Mouse (Mus musculus) midbrain, embryonic 16.5 days (tissue): Measurements from ENCODE around the gene Nudt19. TPM values are rescaled to one million over a fixed set of nuclear protein-coding genes. Genes with fewer than 3 reads are reported as not detected.

Experiments
- ATAC-seq: fragments of 200-750 bp; cut with Nextera tagmentation; 2 replicates; pipeline ENCODE4 v1.8.0; 2017; ENCODE audit warnings: moderate TSS enrichment
- H3K27ac ChIP-seq: fragments of 300-500 bp; sonication (generic); 2 replicates; pipeline ENCODE4 v1.5.1; 2014; ENCODE audit warnings: mild to moderate bottlenecking, low read length, mixed read lengths
- H3K27me3 ChIP-seq: fragments of 300-500 bp; sonication (generic); 2 replicates; pipeline ENCODE4 v1.6.1; 2014; ENCODE audit warnings: low read depth, low read length, mixed read lengths; ENCODE audit not compliant: control insufficient read depth, insufficient read depth
- H3K36me3 ChIP-seq: fragments of 300-500 bp; sonication (generic); 2 replicates; pipeline ENCODE4 v1.6.1; 2014; ENCODE audit warnings: mild to moderate bottlenecking, low read length, moderate library complexity, mixed read lengths; ENCODE audit not compliant: control insufficient read depth, insufficient read depth
- H3K4me1 ChIP-seq: fragments of 300-500 bp; sonication (generic); 2 replicates; pipeline ENCODE4 v1.6.1; 2014; ENCODE audit warnings: mild to moderate bottlenecking, low read length, mixed read lengths; ENCODE audit not compliant: control insufficient read depth, insufficient read depth
- H3K4me2 ChIP-seq: fragments of 300-500 bp; sonication (generic); 2 replicates; pipeline ENCODE4 v1.6.1; 2014; ENCODE audit warnings: mild to moderate bottlenecking, low read length, mixed read lengths
- H3K4me3 ChIP-seq: fragments of 300-500 bp; sonication (generic); 2 replicates; pipeline ENCODE4 v1.5.1; 2014; ENCODE audit warnings: low read depth, mild to moderate bottlenecking, low read length, moderate library complexity, mixed read lengths
- H3K9ac ChIP-seq: fragments of 300-500 bp; sonication (generic); 2 replicates; pipeline ENCODE4 v1.6.1; 2014; ENCODE audit warnings: low read depth, low read length, mixed read lengths
- H3K9me3 ChIP-seq: fragments of 300-500 bp; sonication (generic); replicated peaks from 2 replicates; pipeline ENCODE4 v1.6.1; 2014; ENCODE audit warnings: mild to moderate bottlenecking, low read length, mixed read lengths; ENCODE audit not compliant: control insufficient read depth, poor library complexity, severe bottlenecking
- WGBS: fragments of 180-500 bp; shearing (Covaris S2); extraction: QIAGEN DNeasy Blood & Tissue Kit; methylation state at CpG from one replicate; pipeline ENCODE4 v1.1.7; 2014; 5-methylcytosine and 5-hydroxymethylcytosine counted together
- polyA plus RNA-seq: library from polyadenylated mRNA; unstranded; fragments of >200 nt; fragmentation: Nextera tagmentation; extraction: Ambion mirVana; gene quantifications from 2 replicates; pipeline ENCODE4 v1.2.1, GENCODE M21; 2015

The Nudt19 gene
- polyA plus RNA-seq, 1 experiment from 2014 or later: 102 TPM

DNA sequence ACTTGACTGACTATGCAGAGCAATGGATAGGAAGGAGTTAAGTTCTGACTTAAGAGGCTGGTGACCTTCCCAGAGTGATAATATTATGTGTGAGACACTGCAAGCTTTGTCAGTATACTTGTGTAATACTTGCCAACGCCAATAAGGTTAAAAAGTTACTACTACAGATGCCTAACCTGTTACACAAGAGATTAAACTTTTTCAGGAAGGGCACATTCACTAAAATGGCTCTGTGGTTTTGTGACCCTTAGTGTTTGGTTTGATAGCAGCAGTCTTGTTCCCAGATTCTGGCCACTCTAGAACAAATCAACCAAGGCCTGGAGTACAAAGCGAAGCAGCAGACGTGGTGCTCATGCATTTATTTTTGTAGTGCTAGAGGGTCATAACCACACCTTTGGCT lies 1.5 kb upstream of the Nudt19 start:
- Histone ChIP-seq H3K4me1 (peaks cover 13% of the 10 kb centered on the region), H3K27me3 (no peaks in the 10 kb centered on the region), H3K4me2 (no peak overlapping the region), H3K27ac (no peak overlapping the region), H3K4me3 (no peak overlapping the region), H3K36me3 (no peaks in the 10 kb centered on the region), H3K9ac (no peak overlapping the region), H3K9me3 (no peaks in the 10 kb centered on the region)
- 90% methylated on average over 3 of the region's 3 CpGs for WGBS
- no peak for ATAC-seq

DNA sequence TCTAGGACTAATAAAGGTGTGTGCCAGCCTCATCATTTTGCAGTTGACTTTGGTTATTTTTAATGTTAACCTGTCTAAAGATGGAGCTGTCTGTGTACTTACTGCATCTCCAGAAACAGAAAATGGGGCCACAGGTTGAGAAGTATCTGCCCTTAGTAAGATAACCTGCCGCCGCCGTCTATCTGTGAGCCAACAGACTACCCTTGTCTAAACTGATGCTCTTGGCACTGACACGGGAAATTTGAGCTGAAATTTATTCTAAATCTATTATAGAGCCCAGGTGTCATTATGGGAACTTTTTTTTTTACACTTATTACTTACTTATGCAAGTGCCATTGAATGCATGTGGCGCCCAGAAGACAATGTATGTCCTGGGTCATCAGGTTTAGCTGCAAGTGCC lies 801 bp upstream of the Nudt19 start:
- no peaks in the 10 kb centered on the region for H3K27me3 ChIP-seq
- WGBS: 92% methylated on average over 5 of the region's 5 CpGs
- peaks cover 13% of the 10 kb centered on the region for H3K4me1 ChIP-seq
- no peak overlapping the region for H3K9ac ChIP-seq
- H3K4me3 ChIP-seq: no peak overlapping the region
- no peak overlapping the region for H3K27ac ChIP-seq
- H3K4me2 ChIP-seq: no peak overlapping the region
- H3K36me3 ChIP-seq: no peaks in the 10 kb centered on the region
- ATAC-seq: no peak
- H3K9me3 ChIP-seq: no peaks in the 10 kb centered on the region

DNA sequence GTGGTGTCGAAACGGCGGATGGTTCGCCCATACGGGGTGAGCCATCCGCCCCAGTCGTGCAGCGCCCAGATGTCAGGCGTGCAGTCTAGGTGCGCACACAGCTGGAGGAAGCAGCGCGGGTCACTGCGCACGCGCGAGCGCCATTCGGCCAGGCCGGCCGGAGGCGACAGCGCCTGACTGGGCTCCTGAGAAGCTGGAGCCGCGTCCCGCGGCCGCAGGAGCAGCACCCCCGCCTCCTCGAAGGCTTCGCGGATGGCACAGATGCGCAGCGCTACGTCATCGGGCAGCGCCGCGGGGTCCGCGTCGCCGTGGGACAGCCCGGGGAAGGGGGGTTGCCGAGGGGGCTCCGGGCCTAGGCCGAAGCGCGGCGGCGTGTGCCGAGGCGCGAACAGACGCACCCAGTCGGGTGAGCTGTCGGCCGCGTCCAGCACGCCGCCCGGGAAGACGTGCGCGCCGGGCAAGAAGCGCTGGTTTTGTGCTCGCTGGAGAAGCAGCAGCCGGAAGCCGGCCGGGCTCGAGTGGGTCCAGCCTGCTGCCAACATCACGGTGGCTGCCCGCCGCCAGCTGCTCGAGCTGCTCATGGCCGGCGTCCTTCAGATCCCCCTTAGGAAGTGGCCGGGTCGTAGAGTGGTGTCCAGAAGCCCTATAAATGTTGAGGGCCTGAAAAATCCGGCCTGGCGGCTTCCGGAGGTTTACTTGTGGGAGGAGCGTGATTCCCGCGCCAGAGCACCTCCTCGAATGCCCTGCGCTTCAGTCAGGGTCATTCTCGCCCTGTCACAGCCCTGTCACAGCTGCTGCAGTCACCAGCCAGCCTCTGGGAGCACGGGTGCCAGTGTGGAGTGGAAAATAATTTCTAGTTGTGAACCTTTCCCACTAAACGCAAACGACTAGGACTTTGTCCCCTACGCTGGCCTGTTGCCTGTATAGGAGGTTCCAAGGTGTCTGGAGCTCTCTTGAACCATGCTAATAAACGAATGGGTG lies 590 bp downstream of the Nudt19 start:
- H3K4me2 ChIP-seq: peak overlapping the region; percentile 93
- H3K36me3 ChIP-seq: peaks cover 4% of the 10 kb centered on the region; the same call in 1 of the 2 replicates
- peak overlapping the region; percentile 93 for H3K9ac ChIP-seq
- no peaks in the 10 kb centered on the region for H3K9me3 ChIP-seq
- peak overlapping the region; percentile 83 for H3K4me3 ChIP-seq
- peaks cover 13% of the 10 kb centered on the region for H3K4me1 ChIP-seq
- H3K27me3 ChIP-seq: no peaks in the 10 kb centered on the region
- H3K27ac ChIP-seq: peak overlapping the region; percentile 94
- ATAC-seq: peak; percentile 97
- under 1% methylated on average over 81 of the region's 93 CpGs for WGBS

DNA sequence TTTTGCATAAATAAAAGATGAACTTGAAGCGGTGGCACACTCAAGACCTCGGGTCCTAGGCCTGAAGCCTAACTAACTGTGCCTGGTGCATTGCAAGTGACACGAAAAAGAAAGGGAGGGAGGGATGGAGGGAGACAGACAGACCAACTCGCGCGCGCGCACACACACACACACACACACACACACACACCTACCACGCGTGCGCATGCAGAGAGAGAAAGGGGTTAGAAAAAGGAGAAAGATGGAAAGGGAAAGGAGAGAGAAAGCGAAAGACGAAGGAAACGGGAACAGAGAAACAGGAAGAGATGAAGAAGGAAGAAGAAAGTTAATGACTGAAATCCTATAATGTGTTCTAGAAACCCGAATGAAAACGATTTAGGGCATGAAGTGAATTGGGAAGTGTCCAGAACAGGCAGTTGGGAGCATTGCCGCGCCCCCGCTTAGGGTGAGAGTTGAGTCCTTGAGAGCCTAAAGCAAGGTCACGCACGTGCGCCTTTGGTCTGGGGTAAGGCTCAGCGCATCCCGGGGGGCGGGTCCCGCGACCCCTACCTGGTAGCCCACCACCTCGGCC lies 1.4 kb downstream of the Nudt19 start:
- Histone ChIP-seq H3K27ac (peak overlapping the region; percentile 94), H3K4me1 (peaks cover 13% of the 10 kb centered on the region), H3K9me3 (no peaks in the 10 kb centered on the region), H3K9ac (peak overlapping the region; percentile 93), H3K27me3 (no peaks in the 10 kb centered on the region), H3K4me2 (peak overlapping the region; percentile 93), H3K36me3 (peaks cover 9% of the 10 kb centered on the region; the same call in 1 of the 2 replicates), H3K4me3 (peak overlapping the region; percentile 83)
- peak; percentile 36; the same call in 1 of the 2 replicates for ATAC-seq
- WGBS: 3% methylated on average over 28 of the region's 28 CpGs

DNA sequence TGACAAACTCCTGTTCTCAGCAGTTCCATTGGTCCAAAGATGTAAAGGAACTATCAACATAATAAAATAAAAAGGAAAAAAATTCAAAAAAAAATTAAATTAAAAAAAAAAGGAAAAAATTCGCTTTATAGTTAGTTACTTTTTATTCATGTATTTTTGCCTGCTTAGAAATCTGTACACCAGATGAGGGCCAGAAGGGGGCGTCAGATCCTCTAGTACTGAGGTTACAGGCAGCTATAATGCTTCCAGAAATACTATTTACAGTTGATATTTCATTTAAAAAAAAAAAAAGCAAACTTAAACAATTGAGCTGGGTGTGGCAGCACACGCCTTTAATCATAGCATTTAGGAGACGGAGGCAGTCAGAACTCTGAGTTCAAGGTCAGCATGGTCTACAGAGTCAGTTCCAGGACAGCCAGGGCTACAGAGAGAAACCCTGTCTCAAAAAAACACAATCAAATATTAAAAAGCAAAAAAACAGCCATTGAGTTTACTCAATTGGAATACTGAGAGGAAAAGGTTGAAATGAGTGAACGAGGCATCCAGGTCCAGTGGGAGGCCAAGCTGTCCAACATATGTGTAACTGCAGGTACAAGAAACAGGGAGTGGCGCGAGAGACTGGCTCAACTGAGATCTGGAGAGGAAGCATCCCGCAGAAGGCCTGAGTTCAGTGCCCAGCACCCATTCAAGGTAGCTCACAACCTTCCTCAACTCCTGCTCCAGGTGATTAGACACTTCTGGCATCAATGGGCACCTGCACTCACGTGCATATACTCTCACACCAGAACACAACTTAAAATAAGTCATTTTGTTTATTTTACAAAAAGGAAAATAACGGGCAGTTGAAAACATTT lies 2.1 kb downstream of the Nudt19 start:
- Histone ChIP-seq H3K9ac (no peak overlapping the region), H3K27me3 (no peaks in the 10 kb centered on the region), H3K4me2 (peak overlapping the region; percentile 93), H3K4me3 (peak overlapping the region; percentile 83), H3K36me3 (peaks cover 14% of the 10 kb centered on the region), H3K27ac (no peak overlapping the region), H3K9me3 (no peaks in the 10 kb centered on the region), H3K4me1 (peaks cover 13% of the 10 kb centered on the region)
- 58% methylated on average over 10 of the region's 10 CpGs for WGBS
- ATAC-seq: no peak

DNA sequence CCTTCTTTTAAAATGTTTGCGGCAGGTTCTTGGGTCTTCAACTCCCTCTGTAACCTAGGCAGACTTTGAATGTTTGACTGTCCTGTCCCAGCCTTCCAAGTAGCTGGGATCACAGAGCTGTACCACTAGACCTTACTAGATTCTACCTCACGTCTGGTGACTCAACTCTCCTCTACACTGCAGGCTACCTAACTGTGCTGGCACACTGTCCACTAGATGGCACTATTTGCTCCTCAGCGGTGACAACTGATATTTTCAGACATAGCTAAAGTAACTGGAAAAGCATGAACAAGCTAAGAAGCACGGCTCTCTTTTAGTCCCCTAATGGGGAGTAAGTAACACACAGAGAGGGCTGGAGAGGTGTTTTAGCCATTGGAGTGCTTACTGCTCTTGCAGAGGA lies 10.2 kb downstream of the Nudt19 start:
- Histone ChIP-seq H3K4me1 (no peaks in the 10 kb centered on the region), H3K9me3 (no peaks in the 10 kb centered on the region), H3K4me3 (no peak overlapping the region), H3K4me2 (no peak overlapping the region), H3K27ac (no peak overlapping the region), H3K36me3 (peaks cover 20% of the 10 kb centered on the region), H3K27me3 (no peaks in the 10 kb centered on the region), H3K9ac (no peak overlapping the region)
- 29% methylated on average over 4 of the region's 4 CpGs for WGBS
- ATAC-seq: no peak

DNA sequence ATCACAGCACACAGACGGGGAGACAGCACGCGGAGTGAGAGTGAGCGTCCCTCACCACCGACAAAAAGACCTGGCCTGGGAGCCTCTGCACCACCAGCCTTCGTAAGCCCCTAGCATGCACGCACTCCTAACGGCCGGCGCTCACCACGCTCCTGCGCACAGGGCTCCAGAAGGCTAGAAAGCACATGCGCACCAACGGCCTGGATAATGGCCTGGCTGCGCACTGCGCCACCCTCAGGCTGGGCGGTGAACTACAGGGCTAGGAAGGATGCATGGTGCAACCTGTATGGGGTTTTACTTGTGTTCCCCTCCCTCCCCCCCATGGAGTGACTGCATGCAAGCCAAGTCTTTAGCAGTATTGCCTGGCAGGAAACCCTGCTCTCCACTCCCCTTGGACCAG lies 18.5 kb downstream of the Nudt19 start, which contains the start of gene Tdrd12:
Tdrd12 (minus strand) TSS at position 184 of the 400 bp plus-strand sequence.
- Histone ChIP-seq H3K36me3 (no peaks in the 10 kb centered on the region), H3K27me3 (no peaks in the 10 kb centered on the region), H3K4me3 (no peak within 1 kb of the TSS), H3K9me3 (no peaks in the 10 kb centered on the region), H3K4me1 (no peaks in the 10 kb centered on the region), H3K4me2 (no peak within 1 kb of the TSS), H3K27ac (no peak within 1 kb of the TSS), H3K9ac (no peak within 1 kb of the TSS)
- 91% methylated on average over 17 of the region's 17 CpGs for WGBS
- ATAC-seq: no peak

DNA sequence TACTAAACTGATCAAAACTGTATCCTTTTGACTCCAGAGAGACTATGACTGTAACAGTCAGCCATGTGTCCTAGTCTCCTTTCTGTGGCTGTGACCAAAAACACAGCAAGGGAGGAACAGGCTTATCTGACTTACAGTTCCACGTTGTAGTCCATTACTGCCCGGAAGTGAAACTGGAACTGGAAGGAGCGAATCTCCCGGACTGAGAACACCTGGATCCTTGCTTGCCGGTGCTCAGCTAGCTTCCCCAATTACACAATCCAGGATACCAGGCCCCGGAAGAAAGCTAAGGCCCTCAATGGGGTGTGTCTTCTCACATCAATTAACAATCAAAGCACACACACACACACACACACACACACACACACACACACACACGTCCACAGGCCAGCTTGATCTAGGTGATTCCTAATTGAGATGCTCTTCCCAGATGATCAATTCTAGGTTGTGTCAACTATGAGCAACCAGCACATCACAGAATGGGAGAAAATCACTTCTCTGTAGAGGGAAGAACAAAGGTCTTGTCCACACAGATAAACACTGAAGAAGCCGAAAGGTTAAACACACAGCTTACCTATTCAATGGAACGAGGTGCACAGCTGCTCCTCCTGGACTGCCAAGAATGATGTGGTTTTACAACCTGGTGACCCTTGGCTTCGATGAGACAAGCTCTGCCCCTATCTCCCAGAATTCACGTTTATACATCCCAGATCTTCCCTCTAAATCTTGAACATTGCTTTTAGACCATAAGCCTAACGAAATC lies 20.2 kb downstream of the Nudt19 start:
- no peak overlapping the region for H3K4me3 ChIP-seq

More for the DNA sequence above, 20.2 kb downstream of the Nudt19 start:
- no peaks in the 10 kb centered on the region for H3K27me3 ChIP-seq
- H3K9me3 ChIP-seq: no peaks in the 10 kb centered on the region
- H3K4me2 ChIP-seq: no peak overlapping the region
- ATAC-seq: no peak
- no peak overlapping the region for H3K9ac ChIP-seq
- no peaks in the 10 kb centered on the region for H3K4me1 ChIP-seq
- H3K36me3 ChIP-seq: no peaks in the 10 kb centered on the region
- WGBS: 86% methylated on average over 12 of the region's 12 CpGs
- H3K27ac ChIP-seq: no peak overlapping the region
